Mouse (Mus musculus) kidney, adult 9 months (tissue): ENCODE results near the gene Snrnp40.
A peak's percentile ranks its signal among the peaks of the same experiment; 100 is the strongest.

Source experiments
- DNase-seq: peaks from one replicate; pipeline ENCODE4 v3.0.0; 2022

Gene Snrnp40

DNA sequence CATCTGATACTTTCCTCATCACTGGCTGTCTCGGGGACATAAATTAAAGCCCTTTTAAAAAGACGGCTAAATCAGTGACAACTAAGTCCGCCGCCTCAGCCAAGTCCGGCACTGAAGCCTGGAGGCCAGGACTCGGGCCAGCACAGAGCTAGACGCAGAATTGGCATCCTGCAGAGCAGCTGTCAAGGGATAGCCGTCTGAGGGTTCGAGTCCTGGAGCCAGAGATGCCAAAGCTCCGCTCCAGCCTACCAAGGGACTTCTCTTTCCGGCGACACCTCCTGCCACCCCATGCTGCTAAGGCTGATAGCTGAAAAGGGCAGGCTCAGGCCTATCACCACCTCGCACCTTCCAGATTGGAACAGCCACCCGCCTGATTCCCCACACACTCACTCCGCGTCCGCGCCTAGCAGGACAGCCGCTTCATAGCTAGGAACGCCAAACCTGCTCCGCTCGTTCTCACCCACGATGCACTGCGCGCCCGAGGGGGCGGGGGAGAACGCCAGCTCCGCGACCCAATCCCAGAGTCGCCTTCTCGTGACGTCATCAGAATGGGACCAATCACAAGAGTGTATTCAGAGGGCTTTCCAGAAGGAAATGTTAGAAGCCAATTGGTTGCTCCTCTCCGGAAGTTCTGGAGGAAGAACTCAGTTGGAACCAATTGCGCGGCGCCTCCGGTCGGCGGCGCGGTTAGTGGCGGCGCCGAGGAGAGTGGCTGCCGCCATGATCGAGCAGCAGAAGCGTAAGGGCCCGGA, at the start of gene Snrnp40, which contains the start of gene Zcchc17:
TSS of gene Snrnp40 (plus strand) at position 647 of the 752 bp plus-strand sequence.
TSS of gene Zcchc17 (minus strand) at position 458 of the 752 bp plus-strand sequence.
- DNase-seq, result peak; percentile 99

DNA sequence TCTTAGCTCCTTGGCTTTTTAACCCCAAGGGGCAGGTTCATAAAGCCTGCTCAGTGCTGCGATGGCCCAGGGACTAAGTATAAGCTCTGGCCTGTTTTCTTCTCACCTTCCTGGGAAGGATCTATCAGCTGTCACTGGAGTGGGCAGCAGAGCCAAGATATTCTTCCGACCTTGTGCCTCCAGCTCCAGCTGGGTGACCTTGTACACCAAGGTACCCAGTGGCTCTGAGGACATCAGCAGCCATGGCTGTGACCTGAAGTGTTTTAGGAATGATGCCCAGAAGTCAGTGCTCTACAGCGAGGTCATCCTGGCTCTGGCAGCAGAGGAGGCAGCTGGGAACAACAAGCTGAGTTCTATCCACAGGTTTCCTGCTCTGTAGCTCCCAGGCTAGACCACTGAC, 47.4 kb upstream of the Snrnp40 start:
- DNase-seq, result no peak

DNA sequence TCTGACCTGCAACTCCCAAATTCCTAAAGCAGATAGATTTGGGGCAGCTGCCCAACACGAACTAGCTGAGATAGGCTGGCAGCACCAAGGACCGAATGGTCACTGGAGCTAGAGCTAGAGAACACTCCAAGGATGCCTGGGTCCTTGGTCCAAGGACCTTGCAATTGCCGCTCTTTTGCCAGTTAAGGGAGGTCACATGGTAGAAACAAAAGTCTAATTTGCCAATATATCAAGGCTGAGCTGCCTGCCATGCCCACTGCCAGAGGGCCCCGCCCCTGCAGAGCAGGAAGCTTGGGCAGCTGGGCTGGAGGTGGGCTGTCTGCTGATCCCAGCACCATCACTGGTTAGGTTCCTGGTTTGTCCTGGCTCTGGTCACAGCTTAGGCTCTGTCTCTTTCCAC, 46.4 kb upstream of the Snrnp40 start:
- DNase-seq, result no peak

DNA sequence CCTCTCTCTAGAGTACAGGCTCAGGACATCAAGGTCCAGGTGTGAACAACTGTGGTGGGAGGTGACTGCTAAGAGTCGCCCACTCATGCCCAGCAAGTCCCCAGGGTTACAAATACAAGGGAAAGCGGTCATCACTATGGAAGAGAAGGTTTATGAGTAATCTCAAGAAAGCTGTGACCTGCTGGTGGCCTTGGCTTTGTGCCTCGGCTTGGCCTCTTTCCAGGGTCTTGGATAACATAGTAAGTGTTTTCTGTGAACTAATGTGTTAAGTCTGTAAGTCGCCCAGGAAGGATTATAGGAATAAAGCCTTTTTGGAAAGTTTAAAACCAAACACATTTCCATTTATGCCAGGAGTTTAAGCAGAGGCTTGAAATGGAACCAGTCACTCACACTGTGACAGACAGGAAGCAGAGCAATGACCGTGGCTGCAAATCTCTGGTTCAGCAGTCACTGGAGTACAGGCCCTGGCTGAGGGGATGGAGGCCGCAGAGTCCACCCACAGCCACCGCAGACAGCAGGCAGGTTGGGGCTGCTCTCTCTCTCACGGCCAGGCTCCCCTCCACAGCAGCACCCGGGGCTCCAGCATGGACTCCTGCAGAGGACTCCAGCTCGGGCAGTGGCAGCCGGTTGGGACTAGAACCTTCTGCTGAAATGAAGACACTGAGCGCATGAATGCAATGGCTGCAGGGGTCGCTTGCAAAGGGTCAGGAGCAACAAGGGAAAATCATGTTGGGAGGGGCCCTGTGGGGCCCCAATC, 44.0 kb upstream of the Snrnp40 start:
- DNase-seq, result peak; percentile 85

DNA sequence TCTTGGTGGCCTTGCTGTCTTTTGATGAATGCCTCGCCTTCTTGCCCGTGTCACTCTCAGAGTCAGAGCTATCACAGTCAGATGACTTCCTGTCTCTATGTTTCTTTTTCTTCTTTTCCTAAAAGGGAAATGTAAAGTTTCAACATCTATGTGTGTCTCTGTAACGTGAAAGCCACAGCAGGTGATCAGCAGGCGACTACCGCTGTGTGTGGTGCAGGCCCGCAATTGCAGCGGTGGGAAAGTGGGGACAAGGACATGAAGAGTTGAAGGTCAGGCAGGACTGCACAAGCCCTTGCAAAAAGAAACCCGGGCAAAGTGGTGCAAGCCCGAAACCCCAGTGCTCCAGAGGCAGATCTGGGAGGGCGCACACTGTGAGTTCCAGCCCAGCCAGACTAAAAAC, 43.2 kb upstream of the Snrnp40 start:
- DNase-seq, result no peak

DNA sequence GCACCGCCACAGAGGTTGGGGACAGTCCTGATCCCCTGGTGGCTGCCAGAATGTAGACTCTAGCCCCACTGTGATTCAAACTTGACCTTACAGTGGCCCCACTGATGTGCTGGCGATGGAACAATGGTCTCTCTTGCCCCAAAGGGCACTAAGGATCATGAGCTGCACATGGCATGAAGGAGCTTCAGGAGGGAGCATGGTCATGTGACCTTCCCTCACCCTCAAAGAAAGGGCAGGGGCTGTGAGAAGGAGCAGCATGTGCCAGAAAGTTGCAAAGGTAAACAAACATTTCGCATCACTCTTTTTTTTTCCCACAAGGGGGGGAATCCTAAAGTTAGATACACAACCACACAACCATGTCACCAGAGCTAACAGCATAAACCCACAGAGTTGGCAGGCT, 41.8 kb upstream of the Snrnp40 start:
- peak; percentile 50 for DNase-seq

DNA sequence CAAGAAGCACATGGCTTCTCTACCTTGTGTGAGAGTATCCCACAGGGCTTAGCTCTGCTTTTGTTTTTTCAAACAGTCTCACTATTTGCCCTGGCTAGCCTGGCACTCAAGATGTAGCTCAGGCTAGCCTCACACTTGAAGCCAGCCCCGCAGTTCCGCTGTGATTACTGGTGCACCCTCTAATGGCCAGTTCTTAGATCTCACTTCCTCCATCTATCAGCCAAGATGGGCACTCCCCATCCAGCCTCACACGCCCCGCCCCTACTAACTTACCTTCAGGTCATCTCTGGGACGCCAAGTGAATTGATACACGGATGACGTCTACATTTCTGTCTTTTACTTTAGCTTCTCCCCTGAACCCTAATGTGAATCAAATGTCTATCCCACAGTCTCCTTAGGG, 40.4 kb upstream of the Snrnp40 start:
- DNase-seq, result no peak

DNA sequence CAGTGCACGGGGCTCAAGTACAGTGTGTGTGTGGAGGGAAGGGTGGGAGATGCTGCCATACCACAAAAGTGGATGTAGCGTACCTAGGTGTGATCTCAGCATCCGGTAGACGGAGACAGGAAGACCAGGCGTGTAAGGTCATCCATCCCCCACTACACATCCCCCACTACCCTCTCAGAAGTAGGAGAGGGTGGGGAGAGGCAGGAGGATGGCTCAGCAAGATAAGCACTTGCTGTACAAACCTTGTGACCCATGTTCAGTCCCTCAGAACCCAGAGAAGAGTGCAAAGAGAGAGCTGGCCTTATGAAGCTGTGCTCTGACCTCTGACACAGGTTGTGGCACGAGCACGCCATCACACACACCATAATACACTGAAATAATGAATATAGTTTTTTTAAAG, 38.3 kb upstream of the Snrnp40 start:
- no peak for DNase-seq

DNA sequence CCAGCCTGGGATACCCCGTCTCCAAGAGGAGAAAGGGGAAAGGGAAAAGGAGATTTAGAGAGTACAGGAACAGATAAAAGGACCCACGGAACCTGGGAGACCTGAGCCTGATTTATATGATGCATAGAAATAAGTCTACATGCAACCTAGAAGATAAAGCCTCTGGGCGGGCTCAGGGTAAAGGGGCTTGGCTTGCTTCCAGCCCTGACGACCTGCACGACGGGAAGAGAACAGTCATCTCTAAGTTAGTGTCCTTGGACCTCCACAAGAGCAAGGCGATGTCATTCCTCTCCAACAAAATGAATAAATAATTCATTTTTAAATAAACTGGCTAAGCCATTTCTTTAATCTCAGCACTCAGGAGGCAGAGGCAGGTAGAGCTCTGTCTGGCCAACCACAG, 37.4 kb upstream of the Snrnp40 start:
- no peak for DNase-seq

DNA sequence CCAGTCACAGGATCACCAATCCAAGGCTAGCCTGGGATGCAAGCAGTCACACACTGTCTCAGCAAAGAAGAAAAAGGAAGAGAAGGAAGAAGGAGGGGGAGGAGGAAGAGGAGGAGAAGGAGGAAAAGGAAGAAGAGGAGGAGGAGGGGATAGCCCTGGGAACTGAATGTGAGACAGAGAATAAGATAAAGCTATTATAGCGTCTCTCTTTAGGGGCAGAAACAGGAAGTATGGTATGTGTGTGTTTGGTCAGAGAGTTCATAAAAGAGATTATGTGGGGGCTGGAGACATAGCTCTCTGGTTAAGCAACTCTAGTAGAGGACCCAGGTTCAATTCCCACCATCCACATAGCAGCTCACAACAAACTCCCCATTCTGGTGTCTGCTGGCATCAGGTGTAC, 36.8 kb upstream of the Snrnp40 start:
- no peak for DNase-seq

DNA sequence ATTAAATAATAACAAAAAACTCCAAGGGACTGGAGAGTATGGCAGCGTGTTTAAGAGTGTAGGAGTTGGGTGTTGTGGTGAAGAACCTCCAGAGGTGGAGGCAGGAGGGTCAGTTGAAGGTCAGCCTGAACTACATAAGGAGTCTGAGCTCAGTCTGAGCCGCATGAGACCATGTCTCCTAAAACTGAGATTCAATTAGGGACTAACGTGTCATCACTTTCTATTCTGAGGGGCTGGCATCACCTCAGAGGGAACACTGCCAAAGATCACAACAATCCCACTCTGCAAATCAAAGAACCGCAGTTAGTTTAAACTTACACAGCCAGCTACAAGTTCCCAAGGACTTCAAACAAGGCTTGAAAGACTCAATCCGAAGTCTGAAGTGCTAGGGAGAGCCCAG, 36.3 kb upstream of the Snrnp40 start:
- DNase-seq, result no peak

DNA sequence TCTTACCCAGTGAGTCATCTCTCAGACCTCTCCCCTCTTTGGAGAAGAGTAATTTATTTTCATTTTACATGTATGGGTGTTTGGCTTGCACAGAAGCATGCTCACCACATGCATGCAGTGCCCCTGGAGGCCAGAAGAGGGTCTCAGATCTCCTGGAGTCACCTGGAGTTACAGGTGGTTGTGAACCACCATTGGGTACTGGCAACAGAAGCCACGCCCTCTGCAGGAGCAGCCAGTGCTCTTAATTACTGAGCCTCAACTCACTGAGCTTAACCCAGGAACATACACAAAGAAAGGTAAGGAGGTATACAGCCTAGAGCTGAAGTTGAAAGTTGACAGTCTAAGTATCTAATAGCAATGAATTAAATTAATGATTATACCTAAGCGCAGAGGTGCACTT, 34.5 kb upstream of the Snrnp40 start:
- DNase-seq, result no peak

DNA sequence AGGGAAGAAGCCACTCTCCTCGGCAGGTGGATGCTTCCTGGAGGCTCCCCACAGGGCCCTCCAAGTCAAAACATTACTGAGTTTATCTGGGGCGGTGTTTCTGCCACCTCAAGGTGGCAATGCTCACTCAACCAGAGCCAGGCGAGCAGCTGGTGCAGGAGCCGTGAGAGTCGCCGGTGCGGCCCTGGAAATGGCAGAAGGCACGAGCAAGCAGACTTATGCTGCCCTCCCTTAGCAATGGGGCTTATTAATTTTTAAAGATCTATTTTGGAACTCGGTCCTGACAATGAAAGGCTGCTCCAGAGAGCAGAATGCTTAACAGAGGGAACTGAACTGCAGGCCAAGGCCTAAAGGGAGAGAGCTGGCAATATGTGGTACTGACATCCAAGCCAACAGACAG, 32.6 kb upstream of the Snrnp40 start:
- DNase-seq, result no peak

DNA sequence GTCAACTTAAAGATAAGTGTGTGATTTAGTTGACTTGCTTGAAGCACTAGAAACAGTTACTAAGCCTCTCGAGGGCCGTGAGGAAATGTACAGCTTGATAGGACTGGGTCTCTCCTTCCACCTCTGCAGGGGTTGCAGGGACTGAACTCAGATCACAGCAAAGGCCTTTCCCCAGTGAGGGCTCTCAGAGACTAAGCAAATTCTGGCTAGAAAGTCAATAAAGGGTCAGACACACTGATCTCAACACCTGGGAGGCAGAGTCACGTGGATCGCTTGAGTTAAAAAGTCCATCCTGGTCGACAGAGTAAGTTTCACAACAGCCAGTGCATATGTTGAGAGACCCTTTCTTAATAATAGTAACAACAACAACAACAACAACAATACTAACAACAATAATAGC, 24.1 kb upstream of the Snrnp40 start:
- no peak for DNase-seq

DNA sequence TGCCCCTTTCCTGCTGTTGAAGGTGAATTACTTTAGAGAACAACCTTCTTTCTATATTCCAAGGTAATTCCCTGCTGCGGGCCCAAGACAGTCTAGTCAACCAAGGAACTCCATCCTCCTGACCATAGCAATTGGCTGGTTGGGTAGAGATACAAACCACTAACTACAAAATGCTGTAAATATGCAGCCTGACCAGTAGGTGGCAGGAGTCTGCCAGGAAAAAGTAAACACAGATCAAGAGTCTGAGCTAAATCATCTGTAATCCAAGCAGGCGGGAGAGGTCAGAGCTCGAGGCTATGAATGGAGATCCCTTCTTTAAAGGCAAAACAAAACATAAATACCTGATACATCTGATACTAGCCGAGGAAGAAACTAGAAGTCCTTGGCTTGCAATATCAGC, 18.2 kb upstream of the Snrnp40 start:
- peak; percentile 63 for DNase-seq

DNA sequence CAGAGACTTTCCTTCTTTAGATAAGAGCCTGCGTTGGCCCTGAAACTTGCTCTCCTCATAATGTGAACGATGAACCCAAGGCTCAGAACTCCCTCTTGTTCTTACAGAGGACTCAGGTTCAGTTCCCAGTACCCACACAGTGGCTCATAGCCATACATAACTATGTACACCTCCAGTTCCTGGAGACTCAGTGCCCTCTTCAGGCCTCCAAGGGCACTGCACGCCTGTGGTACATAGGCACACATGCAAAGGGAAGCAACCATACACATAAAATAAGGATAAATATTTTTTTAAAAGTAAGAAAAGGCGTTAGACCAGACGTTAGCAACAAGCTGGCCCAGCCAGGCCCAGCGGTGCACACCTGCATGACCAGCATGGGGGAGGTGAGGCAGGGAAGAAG, 10.3 kb upstream of the Snrnp40 start:
- DNase-seq, result no peak

DNA sequence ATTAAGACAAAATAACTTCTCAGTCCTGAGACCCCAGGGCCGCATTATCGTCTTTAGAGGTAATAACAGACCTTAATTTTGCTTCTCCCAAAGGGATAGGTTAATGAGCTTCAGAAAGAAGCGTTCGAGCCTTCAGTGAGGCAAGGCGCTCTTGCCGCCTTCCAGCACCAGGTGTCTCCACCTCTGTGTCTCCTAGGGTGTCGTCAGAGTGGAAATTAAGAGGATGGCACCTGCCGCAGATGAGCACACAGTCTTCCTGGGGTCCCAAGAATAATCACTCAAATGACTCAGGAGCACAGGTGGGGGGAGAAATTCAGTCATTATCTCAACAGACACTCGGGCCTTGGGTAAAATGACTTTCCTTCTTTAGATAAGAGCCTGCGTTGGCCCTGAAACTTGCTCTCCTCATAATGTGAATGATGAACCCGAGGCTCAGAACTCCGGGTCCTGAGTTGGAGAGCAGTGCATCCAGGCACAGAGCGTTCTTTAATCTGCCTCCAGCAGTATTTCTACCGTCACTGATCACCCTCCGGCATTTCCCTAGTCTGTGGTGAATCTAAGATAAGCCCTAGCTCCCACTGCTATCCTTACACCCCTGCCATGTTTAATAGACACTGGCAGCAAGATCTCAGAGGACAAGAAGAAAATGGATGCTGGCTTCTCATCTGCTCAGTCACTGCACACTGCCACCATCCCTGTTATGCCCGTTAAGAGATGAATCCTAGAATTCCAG, 9.1 kb upstream of the Snrnp40 start:
- DNase-seq, result no peak

DNA sequence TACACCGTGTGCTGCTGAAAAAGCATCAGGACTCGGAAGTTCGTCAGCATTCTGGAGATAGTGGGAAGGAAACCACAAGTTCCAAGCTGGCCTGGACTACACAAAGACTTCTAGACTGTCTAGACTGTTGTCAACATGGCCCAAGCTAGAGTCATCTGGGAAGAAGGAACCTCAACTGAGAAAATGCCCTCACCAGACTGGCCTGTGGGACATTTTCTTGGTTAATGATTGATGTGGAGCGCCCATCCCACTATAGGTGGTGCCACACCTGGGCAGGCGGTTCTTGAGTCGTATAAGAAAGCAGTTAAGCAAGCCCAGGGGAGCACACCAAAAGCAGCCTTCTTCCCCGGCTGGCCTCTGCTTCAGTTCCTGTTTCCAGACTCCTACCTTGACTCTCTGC, 7.3 kb upstream of the Snrnp40 start:
- DNase-seq, result peak; percentile 22

DNA sequence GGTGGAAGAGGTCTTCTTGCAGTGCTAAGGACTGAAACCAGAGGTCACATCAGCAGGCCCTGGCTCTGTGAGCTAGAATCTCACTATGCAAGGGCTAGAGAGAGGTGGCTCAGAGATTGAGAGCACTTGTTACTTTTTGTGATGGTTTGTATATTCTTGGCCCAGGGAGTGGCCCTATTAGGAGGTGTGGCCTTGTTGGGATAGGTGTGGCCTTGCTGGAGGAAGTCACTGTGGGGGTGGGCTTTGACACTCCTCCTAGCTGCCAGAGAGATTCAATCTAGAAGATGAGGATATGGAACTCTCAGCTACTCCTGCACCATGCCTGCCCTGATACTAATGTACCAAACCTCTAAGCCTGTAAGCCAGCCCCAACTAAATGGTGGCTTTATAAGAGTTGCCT, 2.0 kb upstream of the Snrnp40 start:
- DNase-seq, result no peak

DNA sequence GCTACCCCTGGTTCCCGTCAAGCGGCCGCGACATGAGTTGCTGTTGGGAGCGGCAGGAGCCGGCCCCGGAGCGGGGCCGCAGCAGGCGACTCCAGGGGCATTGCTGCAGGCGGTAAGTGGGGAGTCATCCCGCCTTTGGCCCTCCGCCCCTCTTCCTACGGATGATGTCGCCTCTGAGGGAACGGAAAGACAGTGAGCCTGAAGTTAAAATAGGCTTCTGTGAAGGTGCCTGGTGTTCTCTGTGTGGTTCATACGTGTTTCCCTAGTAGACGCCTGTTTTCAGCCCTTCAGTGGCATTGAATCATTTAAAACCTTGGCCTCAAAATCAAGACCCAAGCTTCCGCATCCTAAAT, 282 bp downstream of the Snrnp40 start:
- DNase-seq, result no peak

DNA sequence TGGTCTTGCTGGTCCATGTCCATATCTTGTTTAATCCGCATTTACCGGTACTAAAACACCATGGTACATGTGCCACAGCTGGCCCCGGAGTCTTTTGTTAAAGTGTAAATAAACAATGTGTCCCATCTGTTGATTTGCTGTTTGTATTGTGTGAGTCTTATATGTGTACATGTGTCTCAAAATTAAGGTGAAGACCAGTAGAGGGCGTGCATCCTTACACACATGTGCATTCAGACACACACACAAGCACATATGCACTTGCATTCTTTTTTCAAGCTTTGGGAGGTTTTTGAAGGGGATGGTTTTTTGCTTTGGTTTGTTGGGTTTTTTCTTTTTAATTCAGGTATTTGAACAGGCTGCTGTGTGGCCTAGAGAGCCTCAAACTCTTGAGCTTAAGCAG, 16.7 kb downstream of the Snrnp40 start:
- DNase-seq, result no peak

DNA sequence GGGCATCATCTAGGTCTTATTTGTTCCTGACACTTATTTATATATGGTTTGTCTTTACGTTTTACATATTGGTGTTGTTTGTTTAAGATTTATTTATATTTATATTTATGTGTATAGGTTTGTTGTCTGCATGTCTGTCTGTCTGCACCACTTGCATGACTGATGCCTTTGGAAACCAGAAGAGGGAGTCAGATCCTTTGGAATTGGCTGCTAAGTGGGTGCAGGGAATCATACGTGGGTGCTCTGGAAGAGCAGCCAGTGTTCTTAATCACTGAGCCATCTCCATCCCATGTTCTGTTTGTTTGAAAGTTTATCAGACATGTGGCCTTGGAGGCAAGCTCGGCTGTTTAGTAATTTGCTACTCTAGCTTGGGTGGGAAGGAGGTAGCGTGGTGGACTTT, 17.6 kb downstream of the Snrnp40 start:
- no peak for DNase-seq

DNA sequence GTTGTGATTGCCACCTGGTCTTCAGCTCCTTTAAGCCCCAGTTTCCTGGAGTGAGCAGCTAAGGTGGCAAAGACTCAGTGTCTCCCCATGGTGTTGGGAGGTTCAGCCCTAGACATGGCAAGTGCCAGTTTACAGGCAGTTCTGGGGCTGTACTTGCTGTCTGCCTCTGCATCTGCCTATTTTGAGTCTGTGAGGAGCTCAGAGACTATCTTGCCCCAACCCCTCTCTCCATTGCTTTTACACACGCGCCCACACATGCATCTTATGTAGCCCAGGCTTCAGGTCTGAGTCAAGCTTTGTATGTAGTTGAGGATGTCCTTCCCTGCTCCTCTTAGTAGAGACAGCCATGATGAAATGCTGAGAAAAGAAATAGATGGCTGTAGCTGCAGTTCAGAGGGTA, 19.2 kb downstream of the Snrnp40 start:
- DNase-seq, result no peak

DNA sequence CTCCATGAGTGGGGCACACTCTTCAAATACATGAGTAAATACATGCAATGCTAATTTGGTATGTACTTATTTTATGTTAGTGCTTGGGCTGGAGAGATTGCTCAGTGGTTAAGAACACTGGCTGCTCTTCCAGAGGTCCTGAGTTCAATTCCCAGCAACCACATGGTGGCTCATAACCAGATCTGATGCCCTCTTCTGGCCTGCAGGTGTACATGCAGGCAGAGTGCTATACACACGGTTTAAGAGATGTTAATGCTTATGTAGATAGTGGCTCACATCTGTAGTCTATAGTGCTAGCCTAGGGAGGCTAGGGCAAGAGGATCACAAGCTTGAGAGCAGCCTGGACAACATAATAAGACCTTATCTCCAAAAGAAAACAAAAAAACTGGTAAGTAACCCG, 20.5 kb downstream of the Snrnp40 start:
- DNase-seq, result no peak
